Mouse (Mus musculus) Patski (cell line): Measurements from ENCODE around the gene Gm10226. TPM values are rescaled to one million over a fixed set of nuclear protein-coding genes. Genes with fewer than 3 reads are reported as not detected.
"Not testable (repeated sequence)": the region's sequence is repeated elsewhere in the genome, so short reads cannot be mapped to it uniquely, and the experiment has no call there.

ENCODE experiments used
- ATAC-seq: fragments of 100-300 bp; one replicate; pipeline ENCODE4 v1.8.0; 2021
- CTCF ChIA-PET: fragments of 350-600 bp; sonication (Branson Sonifier 250); formaldehyde crosslinking; loops from one replicate; lab custom pipeline; 2022; ENCODE audit warnings: inconsistent platforms; lab: Charles Lee
- POLR2A ChIA-PET: fragments of 350-600 bp; sonication (Branson Sonifier 250); formaldehyde crosslinking; loops from one replicate; lab custom pipeline; 2022; ENCODE audit warnings: antibody characterized with exemption, inconsistent platforms; lab: Charles Lee
- DNase-seq: peaks from one replicate; pipeline ENCODE4 v3.0.0-alpha.2; 2011; ENCODE audit warnings: low read depth, low spot score
- H3K27me3 ChIP-seq: fragments of 371-371 bp; one replicate; pipeline ENCODE4 v1.5.1; 2021
- CTCF ChIP-seq: fragments of 100-300 bp; IDR thresholded peaks from one replicate; pipeline ENCODE4 v1.5.1; 2021
- in situ Hi-C: fragments of 300-500 bp; cut with MboI; formaldehyde crosslinking; loops from 3 replicates; pipeline ENCODE4 v1.11.1; 2018; ENCODE audit warnings: low pct_unique_long_range_greater_than_20kb, mixed read lengths
- polyA plus RNA-seq: library from polyadenylated mRNA; unstranded; gene quantifications from one replicate; pipeline ENCODE4 v1.2.3, GENCODE M21; 2021

Gene Gm10226
- polyA plus RNA-seq, result 14.7 TPM

- POLR2A ChIA-PET, result no interaction called here
- no peaks in the 10 kb centered on the region for H3K27me3 ChIP-seq
- CTCF ChIA-PET, result no interaction called here
- no peak for TF ChIP-seq CTCF
- DNase-seq, result no peak
- in situ Hi-C loops, result no loop called here
- ATAC-seq, result no peak
Measured at GRCm38 (mm10) chr17:21691560-21691959, at the start of gene Gm10226. TSS of gene Gm10226 (plus strand) at chr17:21691860.

GRCm38 (mm10) chr17:21648791-21649190 is 42.9 kb upstream of the Gm10226 start:
- DNase-seq (no peak), ATAC-seq (no peak)

GRCm38 (mm10) chr17:21649936-21650335 is 41.7 kb upstream of the Gm10226 start:
- DNase-seq (peak; percentile 6), ATAC-seq (peak; percentile 84)
- CTCF ChIA-PET, result interaction anchor here (0.8 to 1.1 kb wide), 3 partner anchors 34 to 302 kb away, joined by 3 read pairs; no protein-coding TSS in a partner anchor
- TF ChIP-seq CTCF, result peak; percentile 77
- POLR2A ChIA-PET, result no interaction called here
- no peaks in the 10 kb centered on the region for H3K27me3 ChIP-seq
- in situ Hi-C loops, result no loop called here

More at GRCm38 (mm10) chr17:21648791-21649190, 42.9 kb upstream of the Gm10226 start:
- CTCF ChIA-PET, result interaction anchor here (1.2 kb wide), 1 partner anchor 69 kb away, joined by 6 read pairs; no protein-coding TSS in a partner anchor
- POLR2A ChIA-PET, result no interaction called here
- in situ Hi-C loops, result no loop called here
- TF ChIP-seq CTCF, result no peak
- H3K27me3 ChIP-seq, result no peaks in the 10 kb centered on the region

- CTCF ChIA-PET, result interaction anchor here (1.0 to 1.1 kb wide), 2 partner anchors 38 to 302 kb away, joined by 3 read pairs; no protein-coding TSS in a partner anchor
- peak; percentile 100 for ATAC-seq
- POLR2A ChIA-PET, H3K27me3 ChIP-seq, in situ Hi-C loops: not testable (repeated sequence)
- peak; percentile 48 for DNase-seq
Measured at GRCm38 (mm10) chr17:21650364-21650907, 41.2 kb upstream of the Gm10226 start, which contains the start of gene Zfp983. TSS of gene Zfp983 (plus strand) at chr17:21650624.

- ATAC-seq, in situ Hi-C loops, H3K27me3 ChIP-seq, DNase-seq: not testable (repeated sequence)
- POLR2A ChIA-PET, result interaction anchor here (0.7 kb wide), 1 partner anchor 142 kb away, joined by 3 read pairs; no protein-coding TSS in a partner anchor
- CTCF ChIA-PET, result interaction anchor here (0.8 kb wide), 1 partner anchor 31 kb away, joined by 3 read pairs; no protein-coding TSS in a partner anchor
Measured at GRCm38 (mm10) chr17:21678826-21679225, 12.8 kb upstream of the Gm10226 start.

GRCm38 (mm10) chr17:21679273-21680018 is 12.2 kb upstream of the Gm10226 start:
- no peaks in the 10 kb centered on the region for H3K27me3 ChIP-seq
- DNase-seq, result peak; percentile 27
- CTCF ChIA-PET, result interaction anchor here (0.8 kb wide), 1 partner anchor 32 kb away, joined by 3 read pairs; no protein-coding TSS in a partner anchor
- TF ChIP-seq CTCF, result peak; percentile 70
- POLR2A ChIA-PET, result interaction anchor here (0.7 kb wide), 1 partner anchor 143 kb away, joined by 3 read pairs; no protein-coding TSS in a partner anchor
- in situ Hi-C loops, result no loop called here
- peak; percentile 99 for ATAC-seq

GRCm38 (mm10) chr17:21680019-21680376 is 11.7 kb upstream of the Gm10226 start:
- DNase-seq, H3K27me3 ChIP-seq, in situ Hi-C loops, POLR2A ChIA-PET, CTCF ChIA-PET: not testable (repeated sequence)
- peak; percentile 82 for ATAC-seq

GRCm38 (mm10) chr17:21693342-21693741 is 1.7 kb downstream of the Gm10226 start:
- CTCF ChIA-PET, result no interaction called here
- POLR2A ChIA-PET, result no interaction called here
- TF ChIP-seq CTCF, result no peak
- no peak for ATAC-seq
- no peak for DNase-seq
- H3K27me3 ChIP-seq, result peaks cover 13% of the 10 kb centered on the region
- in situ Hi-C loops, result no loop called here

- POLR2A ChIA-PET, result no interaction called here
- DNase-seq, result no peak
- no peak for TF ChIP-seq CTCF
- no peak for ATAC-seq
- peaks cover 23% of the 10 kb centered on the region for H3K27me3 ChIP-seq
- CTCF ChIA-PET, result no interaction called here
- in situ Hi-C loops, result no loop called here
Measured at GRCm38 (mm10) chr17:21696073-21696472, 4.4 kb downstream of the Gm10226 start.

GRCm38 (mm10) chr17:21702281-21703240 is 10.9 kb downstream of the Gm10226 start:
- ChIA-PET POLR2A (no interaction called here), CTCF (no interaction called here)
- H3K27me3 ChIP-seq, result peaks cover 27% of the 10 kb centered on the region
- in situ Hi-C loops, result loop anchor here (25.0 kb wide), 2 partner anchors 1160 to 1860 kb away; partner anchors contain the start of genes Zfp213 and Zfp945
- ATAC-seq, result no peak
- DNase-seq, result no peak
- TF ChIP-seq CTCF, result no peak
